Mouse (Mus musculus) C2C12 (cell line): ENCODE results near the gene Dscaml1.

Experiments used
- CTCF ChIP-seq: IDR thresholded peaks from one replicate; pipeline ENCODE4 v1.5.1; 2011; ENCODE audit not compliant: control insufficient read depth, insufficient read depth, insufficient read length
- MAX ChIP-seq: IDR thresholded peaks from one replicate; pipeline ENCODE4 v1.6.1; 2011; ENCODE audit warnings: mild to moderate bottlenecking, control low read depth
- MYOD1 ChIP-seq: IDR thresholded peaks from one replicate; pipeline ENCODE4 v1.6.1; 2011; ENCODE audit warnings: low read depth; ENCODE audit not compliant: control insufficient read depth, insufficient read length

DNA sequence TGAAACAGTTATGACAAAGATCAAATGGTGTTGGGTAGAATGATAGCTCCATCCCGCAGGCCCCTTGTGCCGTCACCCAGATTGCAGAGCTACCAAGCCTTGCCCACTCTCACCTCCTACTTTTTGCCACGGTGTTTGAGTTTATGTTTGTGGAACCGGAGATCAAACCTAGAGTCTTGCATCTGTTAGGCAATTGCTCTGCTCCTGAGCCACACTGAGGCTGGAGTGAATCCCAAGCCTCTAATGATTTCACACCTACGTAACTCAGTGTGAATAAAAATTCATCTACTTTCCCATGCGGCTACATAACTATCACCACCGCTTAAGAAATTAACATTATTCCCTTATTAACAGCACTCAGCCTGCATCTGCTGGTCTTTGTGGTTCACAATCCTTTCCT lies 192.0 kb downstream of the Dscaml1 start:
- TF ChIP-seq CTCF (no peak), MAX (no peak), MYOD1 (no peak)
